Mouse (Mus musculus) adrenal gland, adult (tissue): ENCODE measurements at regions not wholly inside any gene's neighbourhood (a gene's known extent, or its start where the extent isn't known, plus 50 kb on each side); places are given as distances from the start of the nearest gene placed in this dataset.
A peak's percentile ranks its signal among the peaks of the same experiment; 100 is the strongest.

Experiments used
- DNase-seq, 2 experiments: peaks; one replicate each; pipeline ENCODE4 v3.0.0; 2022 to 2023; ENCODE audit warnings: low spot score in 1 of 2; ENCODE audit not compliant: inconsistent age in 2 of 2

DNA sequence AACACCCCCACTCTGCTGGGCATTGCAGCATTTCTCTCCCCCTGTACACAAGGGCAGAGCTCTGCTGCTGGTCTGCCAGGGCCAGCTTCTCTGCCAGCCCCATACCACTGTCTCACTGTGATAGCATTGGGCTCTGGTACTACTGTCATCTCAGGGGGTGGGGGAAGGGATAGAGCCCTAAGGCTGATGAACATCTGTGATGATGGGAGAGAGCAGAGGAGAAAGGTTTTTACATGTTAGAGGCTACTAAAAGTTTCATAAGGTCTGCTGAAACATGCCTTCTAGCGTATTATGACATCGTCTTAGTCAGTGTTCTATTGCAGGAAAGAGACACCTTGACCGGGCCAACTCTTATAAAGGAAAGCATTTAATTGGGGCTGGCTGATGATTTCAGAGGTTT, 176.4 kb upstream of the Gjb5 start:
- no peak for DNase-seq

DNA sequence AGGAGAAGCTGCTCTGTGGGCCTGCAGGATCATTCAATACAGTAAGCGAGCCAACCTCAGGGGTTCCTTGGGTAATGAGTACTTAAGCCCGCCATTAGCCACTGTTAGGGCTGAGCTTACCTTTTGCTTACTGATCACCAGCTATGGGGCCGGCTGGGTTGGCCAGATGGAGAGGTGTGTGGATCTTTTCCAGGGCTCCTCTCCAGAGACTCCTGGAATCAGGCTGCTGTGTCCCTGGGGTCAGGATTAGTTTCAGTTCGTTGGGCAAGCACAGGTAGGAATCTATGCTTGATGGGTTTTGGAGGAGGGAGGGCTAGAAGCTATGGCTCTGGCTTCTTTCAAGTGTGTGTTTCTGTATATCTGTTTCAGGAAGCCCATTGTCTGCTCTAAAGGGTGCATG, 175.7 kb upstream of the Gjb5 start:
- no peak for DNase-seq

DNA sequence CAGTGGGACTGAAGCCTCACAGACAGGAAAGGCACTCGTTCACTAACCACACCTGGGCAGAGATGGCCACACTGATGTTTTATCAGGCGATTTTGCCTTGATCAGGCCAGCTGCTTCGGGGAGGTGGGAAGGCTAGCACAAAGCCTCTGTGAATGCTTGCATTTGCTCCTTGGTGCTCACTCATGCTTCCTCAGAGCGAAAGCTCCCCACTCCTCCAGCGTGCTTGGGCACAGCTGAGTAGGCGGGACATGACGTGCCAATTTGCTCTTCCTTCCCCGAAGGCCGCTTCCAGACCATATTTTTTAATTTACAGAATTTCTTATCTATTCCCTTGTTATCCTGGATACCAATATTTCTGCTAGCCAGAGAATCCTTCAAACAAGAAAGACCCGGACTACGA, 172.8 kb upstream of the Gjb5 start:
- no peak for DNase-seq

DNA sequence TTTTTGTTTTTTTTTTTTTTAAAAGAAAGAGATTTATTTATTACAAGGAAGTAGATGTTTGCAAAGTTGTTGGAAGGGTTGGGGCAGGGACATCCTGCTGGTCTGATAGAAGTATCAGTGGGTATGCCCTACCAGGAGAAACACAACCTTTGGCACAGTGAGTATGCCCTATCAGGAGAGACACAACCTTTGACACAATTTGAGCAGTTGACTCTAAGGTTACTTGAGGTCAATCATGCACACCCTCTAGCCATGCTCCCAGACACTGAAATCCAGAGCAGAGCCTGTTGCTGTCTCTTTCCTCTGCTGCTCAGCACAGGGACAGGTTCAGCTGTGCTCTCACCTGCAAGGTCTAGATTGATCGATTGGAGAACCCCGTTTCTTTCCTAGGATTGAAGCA, 164.2 kb upstream of the Gjb5 start:
- no peak for DNase-seq

DNA sequence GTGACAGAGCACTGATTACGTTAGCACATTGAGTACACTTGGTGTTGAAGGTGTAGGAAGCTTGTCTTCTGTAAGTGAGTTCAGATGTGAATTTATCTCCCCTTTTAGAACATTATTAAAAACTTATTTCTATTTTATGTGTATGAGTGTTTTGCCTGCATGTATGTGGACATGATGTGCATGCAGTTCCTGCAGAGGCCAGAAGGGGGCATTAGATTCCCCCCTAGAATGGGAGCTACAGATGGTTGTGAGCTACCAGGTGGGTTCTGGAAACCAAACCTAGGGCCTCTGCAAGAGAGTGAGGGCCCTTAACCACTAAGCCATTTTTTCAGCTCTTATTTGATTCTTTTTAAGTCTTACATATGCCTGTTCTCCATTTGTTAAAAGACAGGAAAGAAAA, 160.0 kb upstream of the Gjb5 start:
- DNase-seq, result peak in 1 of 2 experiments; percentile 41

DNA sequence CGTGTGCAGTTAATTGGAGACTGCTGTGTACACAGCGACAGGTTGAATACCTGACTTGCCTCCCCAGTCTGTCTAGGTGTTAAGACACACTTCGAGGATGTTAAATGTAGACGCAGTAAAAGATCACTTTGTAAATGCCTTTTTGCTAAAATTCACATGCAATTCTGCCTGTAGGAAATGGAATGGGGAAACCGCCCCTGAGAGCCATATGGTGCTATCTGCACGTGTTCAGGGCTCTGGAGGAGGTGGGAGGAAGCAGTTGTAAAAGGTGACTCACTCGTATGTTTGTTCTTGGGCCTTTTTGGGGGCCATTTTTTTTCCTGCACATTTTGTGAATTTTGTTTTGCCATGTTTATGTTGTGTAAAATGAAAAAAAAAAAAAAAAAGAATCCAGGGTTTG, 159.6 kb upstream of the Gjb5 start:
- no peak for DNase-seq

DNA sequence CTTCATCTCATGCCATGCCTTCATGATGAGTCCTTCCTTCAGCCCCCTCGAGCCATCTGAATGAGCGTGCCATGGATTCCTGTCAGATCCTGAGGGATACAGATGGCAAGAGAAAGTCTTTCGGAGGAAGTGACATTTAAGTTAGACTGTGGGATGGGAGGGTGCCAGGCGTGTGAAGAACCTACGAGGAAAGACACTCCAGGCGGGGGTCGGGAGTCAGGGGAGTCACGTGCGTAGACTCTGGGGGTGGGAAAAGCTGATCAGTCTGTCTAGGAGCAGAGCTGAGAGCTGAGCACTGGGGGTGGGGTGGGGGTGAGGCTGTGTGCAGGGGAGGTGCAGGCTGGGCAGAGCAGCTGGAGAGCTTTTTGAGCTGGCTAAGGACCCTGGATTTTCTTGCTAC, 152.0 kb upstream of the Gjb5 start:
- DNase-seq, result no peak

DNA sequence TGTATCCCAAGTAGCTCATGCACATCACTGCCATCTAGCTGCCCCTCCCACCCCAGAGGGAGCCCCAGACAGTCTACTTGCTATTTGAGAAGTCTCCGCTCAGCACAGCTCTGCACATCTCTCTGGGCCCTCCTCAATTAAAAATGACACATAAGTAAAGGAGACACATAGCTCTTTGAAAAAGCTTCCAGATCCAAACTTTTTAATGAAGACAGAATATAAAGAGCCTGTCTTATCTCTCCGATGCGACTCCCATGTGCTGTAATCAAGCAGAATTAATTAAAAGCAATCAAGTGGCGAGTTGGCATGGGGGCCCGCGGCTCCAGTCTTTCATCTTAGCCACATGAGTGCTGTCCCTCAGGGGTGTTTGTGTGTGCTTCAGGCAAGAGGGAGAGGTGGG, 144.6 kb upstream of the Gjb5 start:
- DNase-seq, result no peak

DNA sequence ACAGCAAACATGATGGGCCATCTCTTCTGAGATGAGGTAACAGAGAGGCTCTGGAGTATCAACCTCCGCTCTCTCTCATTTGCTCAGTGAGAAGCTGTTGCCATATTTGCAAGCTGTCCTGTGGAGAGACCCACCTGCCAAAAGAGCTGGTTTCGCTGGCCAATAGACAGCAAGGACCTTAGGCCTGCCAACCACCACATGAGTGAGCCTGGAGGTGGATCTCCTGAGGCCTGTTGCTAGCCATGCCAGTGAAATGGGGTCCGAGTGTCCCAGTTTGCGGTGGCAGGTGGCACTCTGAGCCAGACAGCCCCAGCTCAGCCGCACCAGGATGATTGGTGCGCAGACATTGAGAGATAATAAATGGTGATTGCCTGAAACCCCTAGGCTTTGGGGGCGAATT, 143.9 kb upstream of the Gjb5 start:
- no peak for DNase-seq

DNA sequence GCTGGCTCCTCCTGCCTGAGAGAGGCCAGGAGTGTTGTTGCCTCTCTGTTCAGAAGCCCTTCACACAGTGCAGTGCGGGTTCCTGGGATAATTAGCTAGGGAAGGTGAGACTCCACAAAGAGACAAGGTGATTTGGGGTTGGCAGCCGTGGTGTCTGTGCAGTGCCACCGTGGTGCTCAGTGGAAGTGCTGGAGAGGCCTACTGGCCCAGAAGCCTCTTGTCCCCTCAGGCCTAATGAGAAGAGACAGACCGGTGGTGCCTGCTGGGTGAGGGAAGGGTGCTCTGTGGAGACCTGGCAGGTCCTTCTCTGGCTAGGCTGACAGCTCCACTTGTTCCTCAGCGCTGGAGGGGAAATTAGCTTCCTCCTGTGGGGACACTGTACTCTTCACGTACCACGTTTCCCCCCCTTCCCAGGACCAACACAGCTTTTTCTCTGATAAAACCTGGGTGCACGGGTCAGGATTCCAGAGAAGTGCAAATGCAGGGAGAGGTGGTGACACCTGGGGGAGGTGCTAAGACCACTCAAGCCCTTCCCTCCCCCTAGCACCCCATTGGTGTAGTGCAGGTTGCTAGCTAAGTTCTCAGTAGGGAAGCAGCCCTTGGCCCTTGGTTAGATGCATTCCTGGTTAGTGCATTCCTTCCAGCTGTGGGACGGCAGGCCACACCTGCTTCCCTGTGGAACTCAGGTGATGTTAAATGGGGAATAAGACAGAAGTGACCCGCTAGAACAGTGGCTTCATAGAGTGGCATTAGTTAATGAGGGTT, 129.2 kb upstream of the Gjb5 start:
- DNase-seq, result no peak

DNA sequence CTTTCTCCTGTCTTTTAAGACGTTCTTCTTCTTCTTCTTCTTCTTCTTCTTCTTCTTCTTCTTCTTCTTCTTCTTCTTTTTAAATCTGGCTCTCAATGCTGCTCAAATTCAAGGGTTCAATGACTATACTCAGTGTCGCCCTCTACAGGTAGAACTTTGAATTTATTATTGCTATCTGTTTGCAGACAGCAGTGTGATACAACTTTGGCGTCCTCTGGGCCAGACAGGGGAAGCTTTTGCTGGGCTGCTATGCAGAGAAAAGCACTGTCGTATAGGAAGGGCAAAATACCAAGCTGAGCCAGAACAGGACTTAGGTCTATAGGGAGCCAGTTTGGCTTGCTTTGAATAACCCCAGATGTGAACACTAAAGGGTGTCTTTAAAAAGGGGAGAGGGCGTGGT, 127.3 kb upstream of the Gjb5 start:
- no peak for DNase-seq

DNA sequence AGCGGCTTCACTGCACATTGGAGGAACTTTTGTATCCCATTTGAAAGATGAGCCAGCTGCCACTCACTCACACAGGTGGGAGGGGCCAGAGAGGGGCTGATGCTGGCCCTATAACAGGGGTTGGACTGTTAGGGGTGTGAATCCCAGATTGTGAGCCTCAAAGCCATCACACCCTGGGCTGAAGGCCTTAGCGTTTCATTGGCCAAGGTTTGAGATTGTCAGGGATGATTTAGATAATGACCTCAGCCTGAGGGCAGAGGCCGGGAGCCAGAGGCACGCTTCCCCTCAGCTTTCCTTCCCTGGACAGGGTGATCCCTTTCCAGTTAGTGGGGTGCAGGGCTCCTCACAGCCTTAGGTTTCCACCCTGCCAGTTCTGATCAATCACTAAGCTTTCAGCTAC, 124.5 kb upstream of the Gjb5 start:
- DNase-seq, result no peak

DNA sequence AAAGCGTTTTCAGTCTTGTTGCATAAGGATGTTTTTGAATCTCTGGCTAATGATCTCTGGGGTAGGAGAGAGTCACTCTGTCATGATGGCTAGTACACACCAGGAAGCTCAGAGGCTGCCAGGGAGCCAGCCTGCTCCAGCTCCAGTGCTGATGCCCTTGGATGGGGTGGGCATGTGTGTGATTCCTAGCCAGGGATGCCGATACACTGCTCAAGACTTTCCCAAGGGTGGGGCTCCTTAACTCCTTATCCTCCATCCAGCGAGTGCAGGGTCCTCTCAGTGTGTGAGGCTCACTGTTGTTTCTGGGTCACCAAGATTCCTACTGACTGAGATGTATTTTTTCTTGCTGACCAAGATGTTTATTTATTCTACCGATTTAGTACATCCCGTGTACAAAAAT, 122.4 kb upstream of the Gjb5 start:
- no peak for DNase-seq

DNA sequence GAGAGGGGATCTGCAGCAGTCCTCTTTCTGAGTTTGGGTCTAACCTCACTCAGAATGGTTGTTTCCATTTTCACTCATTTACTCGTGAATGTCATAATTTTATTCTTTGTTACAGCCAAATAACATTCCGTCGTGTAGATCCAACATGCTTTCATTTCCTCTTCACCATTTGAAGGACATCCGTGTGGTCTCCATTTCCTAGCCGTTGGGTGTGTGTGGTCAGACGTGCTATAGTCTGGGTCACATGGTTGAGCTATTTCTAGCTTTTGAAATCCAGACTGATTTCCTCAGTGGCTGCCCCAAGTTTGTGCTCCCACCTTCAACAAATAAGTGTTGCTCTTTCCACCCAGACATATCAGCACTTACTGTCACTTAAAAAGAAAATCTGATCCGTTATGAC, 111.9 kb upstream of the Gjb5 start:
- no peak for DNase-seq

DNA sequence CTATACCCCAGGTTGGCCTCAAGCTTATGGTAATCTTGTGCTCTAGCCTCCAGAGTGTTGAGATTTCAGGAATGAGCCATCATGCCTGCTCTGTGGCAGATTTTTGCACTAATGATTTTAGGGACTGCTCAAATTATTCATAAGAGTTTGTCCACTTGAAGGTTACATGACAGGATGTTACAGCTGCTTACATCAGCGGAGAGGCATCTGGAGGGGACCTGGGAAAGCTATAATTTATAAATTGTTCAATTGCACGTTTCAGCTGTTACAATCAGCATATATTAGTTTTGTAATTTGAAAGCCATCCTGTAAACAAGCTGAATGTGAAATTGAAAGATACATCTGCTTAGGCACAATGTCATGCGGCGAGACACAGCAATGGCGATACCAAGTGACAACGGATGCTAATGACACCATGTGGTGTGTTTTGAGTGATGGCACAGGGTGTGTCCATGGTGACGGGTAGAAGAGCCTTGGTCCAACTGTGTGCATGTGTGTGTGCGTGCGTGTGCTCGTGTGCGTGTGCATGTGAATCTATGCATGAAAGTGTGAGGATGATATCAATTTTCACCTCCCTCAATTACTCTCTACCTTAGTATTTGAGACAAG, 96.6 kb upstream of the Gjb5 start:
- no peak for DNase-seq

DNA sequence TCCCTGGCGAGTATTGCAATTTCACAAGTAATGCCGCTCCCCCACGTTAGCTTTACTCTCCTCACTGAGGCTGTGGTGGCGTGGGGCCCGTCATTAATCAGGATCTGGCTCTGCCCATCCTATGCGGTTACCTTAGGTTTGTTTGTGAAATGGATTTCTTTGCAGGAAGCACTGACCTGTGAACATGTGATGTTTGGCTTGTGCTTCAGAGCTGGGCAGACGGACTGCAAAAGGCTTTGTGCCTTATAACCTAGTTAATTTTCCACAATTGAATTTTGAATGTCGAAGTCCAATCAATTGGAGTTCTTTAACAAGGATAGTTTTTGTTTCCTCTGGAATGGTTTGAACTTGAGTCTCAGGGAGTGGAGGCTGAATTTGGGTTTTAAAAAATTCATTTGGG, 94.1 kb upstream of the Gjb5 start:
- DNase-seq, result no peak

DNA sequence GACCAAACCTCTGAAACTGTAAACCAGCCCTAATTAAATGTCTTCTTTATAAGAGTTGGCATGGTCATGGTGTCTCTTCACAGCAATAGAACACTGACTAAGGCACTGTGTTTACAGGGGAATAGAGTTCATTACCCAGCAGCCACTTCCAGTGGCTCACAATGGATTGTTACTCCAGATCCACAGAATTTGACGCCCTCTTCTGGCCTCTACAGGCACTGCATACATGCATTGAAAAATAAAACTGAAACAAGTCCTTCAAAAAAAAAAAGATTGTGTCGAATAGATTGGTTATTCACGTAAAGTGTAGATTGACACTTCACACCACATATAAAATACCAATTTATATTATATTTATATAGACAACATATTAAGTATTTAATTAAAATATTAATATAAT, 87.3 kb upstream of the Gjb5 start:
- DNase-seq, result no peak

DNA sequence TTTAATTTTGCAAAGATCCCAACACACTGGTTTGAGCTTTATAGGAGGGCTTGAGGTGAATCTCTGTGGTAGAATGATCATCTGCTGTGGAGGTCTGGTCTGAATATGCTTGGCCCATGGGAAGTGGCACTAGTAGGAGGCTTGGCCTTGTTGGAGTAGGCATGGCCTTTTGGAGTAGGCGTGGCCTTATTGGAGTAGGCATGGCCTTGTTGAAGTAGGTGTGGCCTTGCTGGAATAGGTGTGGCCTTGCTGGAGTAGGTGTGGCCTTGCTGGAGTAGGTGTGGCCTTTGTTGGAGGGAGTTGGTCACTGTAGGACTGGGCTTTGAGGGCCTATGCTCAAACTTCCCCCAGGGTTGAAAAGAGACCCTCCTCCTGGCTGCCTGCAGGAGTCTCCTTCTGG, 86.1 kb upstream of the Gjb5 start:
- DNase-seq, result no peak

DNA sequence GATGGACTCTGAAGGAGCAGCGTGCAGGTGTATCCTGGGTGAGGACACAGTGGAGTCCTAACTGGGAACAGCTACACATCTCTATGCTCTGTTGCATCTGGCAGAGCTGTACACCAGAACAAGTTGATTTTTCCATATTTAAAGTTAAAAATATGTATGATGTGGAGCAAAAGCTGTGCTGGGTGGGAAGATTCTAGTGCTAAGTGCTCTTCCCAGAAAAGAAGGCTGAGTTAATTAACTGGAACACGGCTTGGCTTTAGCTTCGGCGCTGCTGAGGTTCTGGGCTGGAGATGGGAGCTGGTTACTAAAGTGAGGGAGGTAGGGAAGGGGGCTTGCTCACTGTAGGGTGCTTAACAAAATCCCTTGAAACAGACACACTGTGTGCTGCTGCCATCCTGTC, 84.0 kb upstream of the Gjb5 start:
- DNase-seq, result no peak

DNA sequence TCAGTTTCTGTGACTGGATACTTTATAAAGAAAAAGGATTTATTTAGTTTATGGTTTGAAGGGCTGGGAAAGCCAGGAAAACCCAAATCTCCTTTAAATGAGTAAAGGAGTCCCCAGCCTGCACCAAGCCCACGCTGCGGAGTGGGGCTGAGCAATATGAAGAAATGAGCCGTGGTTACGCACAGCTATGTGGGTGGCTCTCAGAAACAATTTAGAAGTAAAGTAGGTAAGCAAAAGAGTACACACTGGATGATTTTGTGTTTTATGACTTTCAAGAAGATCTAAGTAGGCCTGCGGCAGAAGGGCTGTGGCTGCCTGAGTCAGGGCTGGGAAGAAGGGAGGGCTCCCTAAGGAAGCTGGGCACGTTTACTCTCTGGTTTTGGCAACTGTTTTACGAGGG, 82.6 kb upstream of the Gjb5 start:
- no peak for DNase-seq

DNA sequence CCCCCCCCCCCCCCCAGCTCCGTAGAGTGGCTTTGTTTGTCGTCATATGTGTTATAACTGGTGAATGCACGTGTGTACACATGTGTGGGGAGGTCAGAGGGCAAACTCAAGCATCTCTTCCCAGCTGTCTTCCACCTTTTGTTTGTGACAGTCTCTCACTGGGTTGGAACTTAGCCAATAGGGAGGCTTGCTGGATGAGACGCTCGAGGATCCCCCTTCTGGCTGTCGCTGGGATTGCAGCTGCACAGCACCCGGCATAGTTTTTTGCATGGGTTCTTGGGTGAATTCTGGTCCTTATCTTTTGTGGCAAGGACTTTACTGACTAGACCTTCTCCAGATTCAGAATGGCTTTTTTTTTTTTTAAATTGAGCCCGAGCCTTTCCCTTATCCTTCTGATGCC, 77.1 kb upstream of the Gjb5 start:
- peak; percentile 63 to 89 for DNase-seq

DNA sequence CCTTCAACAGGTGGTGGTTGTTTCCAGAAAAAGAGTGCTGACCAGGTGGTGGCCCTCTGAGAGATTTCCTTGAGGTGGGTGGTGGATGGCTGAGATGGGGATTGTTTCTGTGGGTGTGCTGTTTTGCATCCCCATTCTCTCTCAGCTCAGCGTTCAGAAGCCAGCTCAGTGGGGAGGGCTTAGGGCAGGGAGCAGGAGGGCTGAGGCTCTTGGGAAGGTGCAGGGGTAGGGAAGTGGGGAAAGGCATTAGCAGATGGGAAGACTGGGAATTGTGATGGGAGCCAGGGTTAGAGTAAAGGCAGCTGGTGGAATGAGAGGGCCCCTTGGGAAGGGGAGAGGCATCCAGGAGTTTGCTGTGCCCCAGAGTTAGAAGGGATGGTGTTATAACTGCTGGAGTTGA, 72.3 kb upstream of the Gjb5 start:
- DNase-seq, result no peak

DNA sequence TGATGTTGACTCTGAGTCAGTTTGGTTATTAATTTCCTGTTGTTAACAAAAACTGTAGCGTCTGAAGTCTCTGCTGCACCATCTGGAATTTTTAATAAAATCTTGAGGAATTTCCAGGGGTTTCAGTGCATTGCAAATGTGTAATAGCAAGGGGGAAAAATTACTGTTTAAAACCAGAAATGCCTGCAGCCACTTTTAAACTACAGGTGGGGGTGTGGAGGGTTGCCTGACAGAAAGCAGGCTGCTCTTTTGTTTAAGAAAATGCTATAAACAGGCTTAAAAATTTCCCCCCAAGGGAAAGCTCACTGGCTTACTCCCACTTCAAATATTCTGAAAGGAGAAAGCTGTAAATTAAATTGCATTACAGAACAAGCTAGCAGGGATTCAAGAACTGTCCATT, 71.8 kb upstream of the Gjb5 start:
- no peak for DNase-seq
